Mouse (Mus musculus) heart, postnatal 0 days (tissue): Measurements from ENCODE around the gene Fxyd6. TPM values are rescaled to one million over a fixed set of nuclear protein-coding genes. Genes with fewer than 3 reads are reported as not detected.

Experiments
- ATAC-seq: fragments of 200-750 bp; cut with Nextera tagmentation; 2 replicates; pipeline ENCODE4 v1.8.0; 2017; ENCODE audit warnings: low read depth, moderate number of reproducible peaks, moderate library complexity; ENCODE audit not compliant: insufficient read depth
- DNase-seq: peaks from one replicate; pipeline ENCODE4 v3.0.0-alpha.2; 2016; ENCODE audit warnings: low spot score
- H3K27ac ChIP-seq: fragments of 300-500 bp; sonication (generic); 2 replicates; pipeline ENCODE4 v1.5.1; 2014; ENCODE audit warnings: low read depth, mild to moderate bottlenecking
- H3K27me3 ChIP-seq: fragments of 300-500 bp; sonication (generic); 2 replicates; pipeline ENCODE4 v1.6.1; 2014; ENCODE audit warnings: low read length, mixed read lengths; ENCODE audit not compliant: control insufficient read depth, insufficient read depth
- H3K36me3 ChIP-seq: fragments of 300-500 bp; sonication (generic); replicated peaks from 2 replicates; pipeline ENCODE4 v1.6.1; 2014; ENCODE audit warnings: low read length, mixed read lengths; ENCODE audit not compliant: control insufficient read depth, insufficient read depth
- H3K4me1 ChIP-seq: fragments of 300-500 bp; sonication (generic); 2 replicates; pipeline ENCODE4 v1.6.1; 2014; ENCODE audit warnings: antibody characterized with exemption; ENCODE audit not compliant: control insufficient read depth, insufficient read depth
- H3K4me2 ChIP-seq: fragments of 300-500 bp; sonication (generic); 2 replicates; pipeline ENCODE4 v1.6.1; 2014; ENCODE audit warnings: low read depth, mild to moderate bottlenecking, low read length, moderate library complexity
- H3K4me3 ChIP-seq: fragments of 300-500 bp; sonication (generic); 2 replicates; pipeline ENCODE4 v1.5.1; 2014; ENCODE audit warnings: low read depth, low read length
- H3K9ac ChIP-seq: fragments of 300-500 bp; sonication (generic); replicated peaks from 2 replicates; pipeline ENCODE4 v1.6.1; 2014; ENCODE audit warnings: low read depth, low read length, mixed read lengths
- H3K9me3 ChIP-seq: fragments of 300-500 bp; sonication (generic); replicated peaks from 2 replicates; pipeline ENCODE4 v1.6.1; 2016; ENCODE audit warnings: low read length; ENCODE audit not compliant: control insufficient read depth
- CTCF ChIP-seq: IDR thresholded peaks from 2 replicates; pipeline ENCODE4 v1.5.1; 2016; ENCODE audit warnings: antibody characterized with exemption, control low read depth, low read depth
- EP300 ChIP-seq: IDR thresholded peaks from 2 replicates; pipeline ENCODE4 v1.6.1; 2016; ENCODE audit warnings: antibody characterized with exemption, low read depth
- WGBS: fragments of 180-500 bp; shearing (Covaris S2); extraction: QIAGEN DNeasy Blood & Tissue Kit; methylation state at CpG from one replicate; pipeline ENCODE4 v1.1.7; 2014; 5-methylcytosine and 5-hydroxymethylcytosine counted together
- polyA plus RNA-seq: library from polyadenylated mRNA; unstranded; fragments of >200 nt; fragmentation: Nextera tagmentation; extraction: Ambion mirVana; gene quantifications from 2 replicates; pipeline ENCODE4 v1.2.1, GENCODE M21; 2015
- total RNA-seq: library from RNA; depleted of rRNA; stranded (reverse); fragments of >200 nt; gene quantifications from 2 replicates; pipeline ENCODE4 v1.2.3, GENCODE M21; 2014; ENCODE audit warnings: low replicate concordance; rRNA removed

The Fxyd6 gene
- total and polyA plus RNA-seq, 2 experiments from 2014 or later, result 18.1 to 26.6 TPM

DNA sequence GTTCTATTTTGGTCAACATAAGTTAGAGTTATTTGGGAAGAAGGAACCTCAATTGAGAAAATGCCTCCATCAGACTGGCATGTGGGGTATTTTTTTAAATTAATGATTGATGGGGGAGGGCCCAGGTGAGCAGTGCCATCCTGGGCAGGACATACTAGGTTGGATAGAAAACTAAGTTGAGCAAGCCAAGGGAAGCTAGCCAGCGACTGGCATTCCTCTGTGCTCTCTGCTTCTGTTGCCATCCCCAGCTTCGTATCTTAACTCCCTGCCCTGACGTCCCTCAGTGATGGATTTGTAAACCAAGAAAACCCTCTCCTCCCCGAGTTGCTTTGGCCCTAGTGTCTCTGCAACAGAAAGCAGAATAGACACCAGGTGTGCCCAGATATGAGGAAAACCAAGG lies 69.0 kb downstream of the Fxyd6 start:
- WGBS, result 69% methylated on average over 4 of the region's 4 CpGs
- peaks cover 15% of the 10 kb centered on the region; the same call in 1 of the 2 replicates for H3K27me3 ChIP-seq
- H3K4me3 ChIP-seq, result no peak overlapping the region
- no peak for DNase-seq
- ATAC-seq, result no peak
- H3K9ac ChIP-seq, result no peak overlapping the region
- no peaks in the 10 kb centered on the region for H3K4me1 ChIP-seq
- TF ChIP-seq EP300 (no peak), CTCF (no peak)
- no peak overlapping the region for H3K4me2 ChIP-seq
- no peak overlapping the region for H3K27ac ChIP-seq
- H3K9me3 ChIP-seq, result no peaks in the 10 kb centered on the region
- H3K36me3 ChIP-seq, result no peaks in the 10 kb centered on the region

DNA sequence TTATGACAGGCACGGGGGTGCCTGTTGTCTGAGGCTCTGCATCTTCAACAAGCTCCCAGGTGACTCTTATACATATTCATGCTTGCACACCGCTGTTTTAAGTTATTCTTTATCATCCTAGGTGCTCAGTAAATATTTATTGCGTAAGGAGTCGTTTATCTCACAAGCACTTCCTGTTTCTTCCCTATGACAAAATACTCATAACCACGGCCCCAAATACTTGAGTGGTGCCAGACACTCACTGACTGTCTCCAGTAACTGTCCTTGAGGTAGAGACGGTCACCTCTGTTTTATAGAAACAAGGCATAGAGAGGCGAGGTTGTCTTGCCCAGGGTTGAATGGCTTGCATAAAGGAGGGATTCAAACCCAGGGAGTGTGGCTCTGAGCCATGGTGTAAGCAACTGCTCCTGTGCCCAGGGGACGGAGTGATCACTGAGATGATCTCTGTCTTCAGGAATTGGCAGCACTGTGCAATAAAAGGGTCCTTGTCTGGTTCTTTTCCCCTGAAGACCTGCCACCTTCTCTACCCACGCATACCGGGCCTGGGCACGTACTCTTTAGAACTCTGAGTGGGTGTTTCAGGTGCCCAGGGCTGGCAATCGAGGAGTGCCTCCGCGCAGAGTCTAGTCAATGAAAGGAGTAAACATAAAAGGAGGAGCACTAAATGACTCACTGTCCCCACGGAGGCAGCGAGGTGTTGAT lies 70.2 kb downstream of the Fxyd6 start:
- no peak overlapping the region for H3K4me3 ChIP-seq
- peaks cover 13% of the 10 kb centered on the region; the same call in 1 of the 2 replicates for H3K27me3 ChIP-seq
- TF ChIP-seq CTCF (no peak), EP300 (no peak)
- H3K36me3 ChIP-seq, result no peaks in the 10 kb centered on the region
- no peak overlapping the region for H3K9ac ChIP-seq
- no peak overlapping the region for H3K27ac ChIP-seq
- no peaks in the 10 kb centered on the region for H3K4me1 ChIP-seq
- no peak for DNase-seq
- no peak for ATAC-seq
- H3K4me2 ChIP-seq, result no peak overlapping the region
- WGBS, result 67% methylated on average over 16 of the region's 16 CpGs
- no peaks in the 10 kb centered on the region for H3K9me3 ChIP-seq

DNA sequence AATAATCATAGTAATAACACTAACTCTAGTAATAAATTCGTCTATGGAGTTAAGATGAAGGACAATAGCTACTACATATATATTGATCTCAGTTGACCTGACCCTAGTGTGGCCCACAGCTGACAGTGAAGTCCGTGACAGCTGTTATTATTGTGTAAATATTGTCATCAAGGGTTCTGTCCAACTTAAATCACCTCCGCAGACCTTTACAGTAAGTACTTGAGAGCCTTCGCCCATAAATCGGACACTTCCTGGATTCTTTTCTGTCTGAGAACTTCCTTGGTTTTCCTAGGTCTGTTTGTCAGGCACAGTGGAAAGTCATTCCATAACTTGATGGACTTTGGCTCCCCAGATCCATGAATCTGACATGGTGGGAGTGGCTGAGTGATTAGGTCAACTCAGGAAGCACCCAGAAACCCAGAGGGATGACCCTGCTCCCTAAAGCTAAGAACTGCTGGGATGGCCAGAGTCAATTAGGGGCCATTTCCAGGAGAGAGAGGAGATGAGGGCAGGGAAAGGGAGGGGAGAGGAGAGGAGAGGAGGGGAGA lies 74.3 kb downstream of the Fxyd6 start:
- no peak for ATAC-seq
- Histone ChIP-seq H3K27me3 (peaks cover 19% of the 10 kb centered on the region; the same call in 1 of the 2 replicates), H3K9ac (no peak overlapping the region), H3K4me1 (no peaks in the 10 kb centered on the region), H3K4me2 (no peak overlapping the region), H3K9me3 (no peaks in the 10 kb centered on the region), H3K36me3 (no peaks in the 10 kb centered on the region), H3K4me3 (no peak overlapping the region), H3K27ac (no peak overlapping the region)
- WGBS, result 75% methylated on average over 5 of the region's 5 CpGs
- TF ChIP-seq CTCF, result no peak
- no peak for DNase-seq

Other genes starting within 250 kb of the Fxyd6 start
- gene Scn4b, start 231.8 kb upstream of the Fxyd6 start, total RNA-seq, result 0.27 and 0.57 TPM in 2 replicates
- 0.10 and 0.11 TPM in 2 replicates for gene Scn4b, start 231.8 kb upstream of the Fxyd6 start, polyA plus RNA-seq
- not detected in 2 replicates for gene BC049352, start 188.2 kb upstream of the Fxyd6 start, total RNA-seq
- not detected in 2 replicates for gene BC049352, start 188.2 kb upstream of the Fxyd6 start, polyA plus RNA-seq
- not detected in 2 replicates for gene Tmprss4, start 166.1 kb upstream of the Fxyd6 start, total RNA-seq
- gene Tmprss4, start 166.1 kb upstream of the Fxyd6 start, polyA plus RNA-seq, result 0.22 TPM in 1 of 2 replicates, not detected in the other
- gene Il10ra, start 101.0 kb upstream of the Fxyd6 start, total RNA-seq, result 0.58 and 2.5 TPM in 2 replicates
- 0.47 and 0.60 TPM in 2 replicates for gene Il10ra, start 101.0 kb upstream of the Fxyd6 start, polyA plus RNA-seq
- 0.15 TPM in 1 of 2 replicates, not detected in the other for gene Tmprss13, start 51.1 kb upstream of the Fxyd6 start, total RNA-seq
- gene Tmprss13, start 51.1 kb upstream of the Fxyd6 start, polyA plus RNA-seq, result 0.16 and 0.23 TPM in 2 replicates
- gene Fxyd2, start 29.5 kb downstream of the Fxyd6 start, total RNA-seq, result not detected in 2 replicates
- 0.70 and 0.71 TPM in 2 replicates for gene Fxyd2, start 29.5 kb downstream of the Fxyd6 start, polyA plus RNA-seq
- gene Dscaml1, start 56.4 kb downstream of the Fxyd6 start, total RNA-seq, result 0.84 TPM in 1 of 2 replicates, not detected in the other
- gene Dscaml1, start 56.4 kb downstream of the Fxyd6 start, polyA plus RNA-seq, result 0.04 and 0.07 TPM in 2 replicates